Mouse (Mus musculus) urinary bladder, postnatal 4 days (tissue): ENCODE measurements around the gene Dbx1.
A peak's percentile ranks its signal among the peaks of the same experiment; 100 is the strongest.

Experiments
- DNase-seq, 2 experiments: peaks; one replicate each; pipeline ENCODE4 v3.0.0; 2021 to 2022; ENCODE audit warnings: low spot score in 2 of 2

Gene Dbx1

DNA sequence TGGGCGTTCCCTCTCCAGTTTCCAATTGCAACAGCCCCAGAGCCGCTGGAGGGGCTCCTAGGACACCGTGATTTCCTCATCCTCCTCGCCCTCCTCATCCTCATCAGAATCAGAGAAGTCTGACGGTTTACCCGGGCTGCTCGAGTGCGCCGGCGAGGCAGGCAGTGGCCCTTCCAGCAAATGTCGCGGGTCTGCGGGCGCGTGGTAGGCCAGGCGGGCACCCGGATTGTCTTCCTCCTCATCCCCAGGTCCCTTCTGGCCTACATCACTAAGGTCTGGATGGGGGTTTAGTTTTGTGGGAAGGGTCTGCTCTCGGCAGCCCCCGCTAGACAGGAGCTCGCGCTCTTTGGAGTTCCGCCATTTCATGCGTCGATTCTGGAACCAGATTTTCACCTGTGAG, 4.3 kb downstream of the Dbx1 start:
- DNase-seq: no peak

DNA sequence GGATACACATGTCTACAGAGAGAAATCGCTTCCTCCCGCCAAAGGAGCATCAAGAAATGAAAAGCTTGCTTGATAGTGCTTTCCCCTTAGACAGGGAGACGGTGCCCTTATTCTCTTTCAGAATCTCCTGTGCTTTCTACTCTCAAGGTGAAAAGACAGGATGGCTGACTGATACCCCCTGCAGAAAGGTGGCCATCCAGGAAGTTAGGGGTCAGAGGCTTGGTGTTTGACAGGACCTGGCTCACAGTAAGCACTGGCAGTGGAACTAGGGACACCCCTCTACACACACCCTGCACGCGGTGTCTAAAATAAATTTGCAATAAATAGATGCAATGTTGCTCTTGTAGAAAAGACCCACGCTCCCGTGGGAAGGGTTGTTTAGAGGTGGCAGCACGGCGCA, 4.8 kb downstream of the Dbx1 start:
- DNase-seq: no peak

DNA sequence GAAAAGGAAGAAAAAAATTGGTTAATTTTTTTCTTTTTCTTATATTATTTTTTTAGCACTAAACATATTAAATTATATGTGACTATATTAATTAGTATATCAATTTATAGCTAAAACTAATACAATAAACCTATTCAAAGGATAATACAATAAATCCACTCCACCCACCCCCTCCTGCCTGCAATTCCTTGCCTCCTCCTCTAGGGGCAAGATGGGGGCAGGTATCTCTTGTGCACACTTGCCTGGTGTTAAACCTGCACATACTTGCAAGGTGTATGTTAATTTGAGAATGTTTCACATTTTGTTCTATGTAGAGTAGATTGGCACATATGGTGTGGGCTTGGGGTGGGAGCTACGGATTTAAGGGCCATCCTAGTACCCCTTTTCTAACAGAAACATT, 16.5 kb downstream of the Dbx1 start:
- DNase-seq: no peak

DNA sequence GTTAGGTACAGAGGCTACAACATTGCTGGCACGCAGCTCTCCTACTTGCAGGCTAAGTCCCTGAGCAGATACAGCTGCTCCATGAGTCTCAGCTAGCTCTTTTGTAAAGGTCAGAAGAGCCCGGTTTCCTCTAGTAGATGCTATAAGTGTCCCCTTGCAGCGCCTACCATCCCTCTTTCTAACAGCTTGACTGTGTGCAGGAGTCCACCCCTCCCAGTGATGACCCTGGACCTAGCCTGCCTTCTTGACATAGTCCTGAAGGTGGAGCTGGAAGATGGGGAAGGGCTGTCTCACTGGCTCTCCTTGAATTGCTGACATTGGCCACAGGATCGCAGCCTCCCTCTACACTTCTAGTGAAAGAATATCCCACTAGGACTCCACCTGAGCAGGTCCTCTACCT, 19.6 kb downstream of the Dbx1 start:
- DNase-seq: no peak

DNA sequence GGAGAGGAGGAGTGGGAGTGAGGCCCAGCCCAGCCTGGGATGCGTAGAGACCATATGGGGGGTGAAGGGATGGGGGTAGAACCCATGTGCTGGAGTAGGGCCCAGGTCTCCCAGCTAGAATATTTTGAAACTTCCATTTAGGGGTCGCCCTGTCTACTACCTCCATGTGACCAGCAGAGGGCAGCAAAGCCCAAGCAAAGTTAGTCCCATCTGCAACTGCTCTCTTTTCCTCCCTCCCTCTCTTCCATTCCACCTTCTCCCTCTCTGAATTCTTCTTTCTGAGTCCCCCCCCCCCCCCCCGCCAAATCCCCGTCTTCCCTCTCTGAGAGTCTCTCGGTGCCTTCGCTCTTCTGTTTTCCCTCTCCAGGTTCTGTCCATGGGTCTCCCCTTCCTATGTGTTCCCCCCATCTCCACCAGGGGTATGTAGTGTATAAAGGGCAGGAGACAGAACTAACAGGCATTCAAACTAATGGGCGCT, 20.4 kb downstream of the Dbx1 start:
- DNase-seq: no peak

DNA sequence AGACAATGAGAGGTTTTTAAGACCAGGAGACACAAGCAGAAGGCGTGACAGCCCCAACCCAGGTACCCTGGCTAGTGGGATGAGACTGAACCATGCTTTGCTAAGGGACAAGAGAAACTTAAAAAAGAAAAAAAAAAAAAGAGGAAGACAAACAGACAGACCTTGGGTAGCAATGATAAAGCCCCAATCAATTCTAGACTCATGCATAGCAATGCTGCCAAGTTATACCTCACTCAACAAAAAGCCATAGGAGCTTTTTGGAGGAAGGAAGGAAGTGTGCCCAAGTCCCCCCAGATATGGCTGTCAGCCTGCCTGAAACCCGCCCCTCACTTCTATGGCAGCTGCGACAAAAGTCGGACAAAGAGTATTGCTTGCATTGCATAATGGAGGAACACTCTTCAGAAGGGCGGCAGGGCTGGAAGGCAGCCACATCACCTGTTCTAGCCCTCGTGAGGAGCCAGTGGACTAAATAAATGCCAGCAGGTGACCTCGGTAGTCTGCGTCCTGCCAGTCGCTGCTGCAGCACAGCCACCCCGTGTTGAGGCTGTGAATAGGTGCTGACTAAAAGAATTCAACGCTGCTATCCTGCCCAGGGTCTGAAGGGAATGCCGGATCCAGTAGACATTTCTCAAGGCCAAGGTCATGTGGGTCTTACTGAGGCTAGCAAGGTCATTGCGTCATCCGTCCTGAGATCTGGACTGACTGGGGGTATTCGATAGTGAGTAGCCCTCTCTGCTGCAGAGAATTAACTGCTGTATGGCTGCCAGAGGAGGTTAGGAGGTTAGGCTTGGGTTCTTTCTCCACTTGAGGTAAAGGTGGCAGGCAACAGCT, 31.5 kb downstream of the Dbx1 start:
- no peak for DNase-seq

DNA sequence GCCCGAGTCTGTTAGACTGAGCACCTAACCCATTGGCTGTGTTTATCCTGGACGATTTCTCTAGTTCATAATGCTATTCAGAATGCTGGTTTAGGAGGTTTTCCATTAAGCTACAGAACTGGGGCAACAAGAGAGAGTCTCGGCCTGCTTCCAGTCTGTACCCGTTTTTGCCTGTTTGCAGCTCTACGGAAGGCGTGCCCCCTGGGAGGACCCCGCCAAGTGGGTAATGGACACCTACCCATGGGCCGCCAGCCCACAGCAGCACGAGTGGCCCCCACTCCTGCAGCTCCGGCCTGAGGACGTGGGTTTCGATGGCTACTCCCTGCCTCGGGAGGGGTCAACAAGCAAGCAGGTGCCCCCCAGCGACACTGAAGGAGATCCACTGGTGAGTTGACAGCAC, 32.4 kb downstream of the Dbx1 start:
- DNase-seq: no peak

DNA sequence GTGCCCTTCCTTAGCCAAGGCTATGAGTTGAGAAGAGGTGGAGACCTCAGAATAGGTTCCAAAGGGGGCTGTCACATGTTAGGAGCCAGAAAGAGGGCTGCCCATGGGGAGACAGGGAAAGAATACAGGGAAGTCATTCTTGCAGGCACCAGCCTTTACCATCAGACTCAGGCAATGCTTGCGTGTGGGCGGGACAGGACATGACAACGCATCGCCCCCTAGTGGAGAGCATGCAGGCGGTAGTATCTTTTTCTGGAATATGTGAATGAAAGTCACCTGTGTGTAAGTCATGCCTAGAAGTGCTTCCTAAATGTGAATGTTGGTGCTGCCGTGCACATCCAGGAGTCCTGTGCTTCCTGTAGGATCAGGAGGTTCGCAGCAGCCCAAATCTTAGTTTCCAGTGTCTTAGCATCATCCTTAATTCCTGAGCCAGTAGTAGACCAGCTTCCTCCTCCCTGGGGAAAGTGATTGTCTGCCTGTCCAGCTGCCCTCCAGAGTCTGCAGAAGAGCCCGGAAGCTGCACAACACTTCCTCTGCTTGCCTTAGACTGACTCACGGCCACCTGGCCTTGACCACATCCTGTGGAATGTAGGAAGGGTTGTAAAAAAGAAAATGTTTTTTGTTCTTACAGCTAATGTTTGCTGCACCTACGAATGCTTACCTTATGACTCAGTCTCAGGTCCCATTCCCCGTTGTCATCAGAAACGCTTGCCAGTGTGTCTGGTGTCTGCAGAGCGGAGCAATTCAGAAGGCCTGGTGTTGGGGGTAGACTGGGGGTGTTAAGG, 35.3 kb downstream of the Dbx1 start:
- peak; percentile 56 to 78 for DNase-seq

DNA sequence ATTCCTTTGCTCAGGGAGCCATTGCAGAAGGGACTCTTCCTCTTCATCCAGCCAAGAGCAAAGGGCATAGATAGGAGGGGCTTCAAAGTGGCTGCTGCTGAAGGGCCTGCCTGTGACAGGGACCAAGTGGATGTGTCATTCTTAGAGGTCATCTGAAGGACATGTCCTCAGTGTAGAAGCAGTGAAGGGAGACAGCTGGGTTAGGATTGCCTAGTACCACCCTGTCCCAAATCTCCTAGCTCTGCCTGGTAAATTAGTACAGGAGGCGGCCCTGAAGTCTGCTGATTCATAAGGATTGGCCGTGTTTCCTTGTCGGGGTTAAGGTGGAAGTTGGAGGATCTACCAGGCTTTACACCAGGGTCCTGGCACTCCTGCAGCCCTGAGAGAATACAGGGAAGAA, 36.7 kb downstream of the Dbx1 start:
- DNase-seq: no peak

DNA sequence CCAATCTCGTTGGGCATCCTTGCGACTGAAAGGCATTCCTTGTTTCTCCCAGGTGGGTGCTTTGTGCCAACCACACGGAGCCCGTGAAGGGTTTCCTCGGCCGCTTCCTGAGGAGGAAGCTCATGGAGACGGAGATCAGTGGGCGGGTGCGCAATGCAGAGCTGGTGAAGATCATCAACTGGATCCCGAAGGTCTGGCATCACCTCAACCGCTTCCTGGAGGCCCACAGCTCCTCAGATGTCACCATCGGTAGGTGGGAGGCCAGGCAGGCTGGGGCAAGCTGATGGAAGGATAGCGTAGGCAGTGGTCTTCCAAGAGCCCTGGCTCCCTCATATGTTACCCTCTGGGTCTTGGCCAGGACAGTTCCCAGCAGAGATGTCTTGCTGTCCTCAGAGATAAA, 38.4 kb downstream of the Dbx1 start:
- DNase-seq: no peak

DNA sequence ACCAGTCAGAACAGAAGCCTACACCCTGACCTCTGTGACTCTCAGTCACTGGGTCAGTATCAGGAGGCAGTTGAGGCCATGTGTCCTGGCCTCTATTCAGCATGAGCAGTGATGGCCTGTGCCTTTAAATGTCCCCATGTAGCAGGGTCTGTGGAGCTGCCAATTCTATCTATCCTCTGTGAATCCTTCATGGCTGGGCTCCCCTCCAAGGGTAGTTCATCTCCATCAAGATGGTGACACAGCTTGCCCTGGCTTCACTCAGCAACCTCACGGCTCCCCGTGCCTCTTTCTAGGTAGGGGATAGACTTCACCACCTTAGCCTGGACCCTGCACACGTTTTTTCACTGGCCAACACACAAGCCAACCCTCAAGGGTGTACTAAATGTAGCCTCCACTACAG, 38.9 kb downstream of the Dbx1 start:
- DNase-seq: no peak

DNA sequence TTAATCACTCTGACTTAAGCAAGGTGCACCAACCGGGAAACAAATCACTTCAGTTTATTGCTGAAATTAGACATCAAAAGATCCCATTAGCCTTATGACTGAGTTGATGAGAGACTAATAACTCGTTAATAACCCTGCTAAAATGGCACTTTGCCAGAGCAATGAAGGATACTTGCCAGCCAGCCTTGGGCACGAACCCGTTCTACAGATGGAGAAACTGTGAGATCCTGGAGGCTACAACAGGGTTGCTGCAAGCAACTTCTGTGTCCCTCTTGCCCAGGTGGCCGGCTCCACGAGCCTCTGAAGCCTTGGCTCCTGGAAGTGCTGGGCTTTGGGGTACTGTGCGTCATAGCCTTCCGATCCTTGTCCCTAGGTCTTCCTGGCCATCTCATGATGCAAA, 47.0 kb downstream of the Dbx1 start:
- DNase-seq: no peak

DNA sequence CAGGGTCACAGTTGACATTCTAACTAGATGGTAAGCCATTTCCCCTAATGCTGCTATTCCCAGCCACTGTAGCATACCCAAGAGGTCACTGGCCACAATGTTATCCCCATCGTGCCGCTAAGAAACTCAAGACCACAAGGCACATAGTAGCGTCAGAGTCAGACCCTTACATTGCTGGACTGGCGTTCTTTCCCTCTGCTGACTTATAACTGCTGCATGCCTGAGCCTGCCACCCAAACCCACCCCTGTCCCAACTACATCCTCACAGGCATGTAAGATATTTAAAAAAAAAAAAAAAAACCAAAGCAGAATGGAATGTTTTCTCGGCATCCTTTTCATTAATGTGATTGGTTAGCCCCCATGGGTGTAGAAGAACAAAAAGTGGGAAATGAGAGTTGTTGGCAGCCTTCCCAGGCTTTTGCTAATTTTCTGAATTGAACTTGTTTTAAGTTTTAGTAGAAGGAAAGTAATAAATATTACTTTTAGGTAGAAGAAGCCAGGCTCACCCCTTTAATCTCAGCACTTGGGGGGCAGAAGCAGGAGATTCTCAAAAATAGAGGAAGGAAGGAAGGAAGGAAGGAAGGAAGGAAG, 50.0 kb downstream of the Dbx1 start:
- no peak for DNase-seq

DNA sequence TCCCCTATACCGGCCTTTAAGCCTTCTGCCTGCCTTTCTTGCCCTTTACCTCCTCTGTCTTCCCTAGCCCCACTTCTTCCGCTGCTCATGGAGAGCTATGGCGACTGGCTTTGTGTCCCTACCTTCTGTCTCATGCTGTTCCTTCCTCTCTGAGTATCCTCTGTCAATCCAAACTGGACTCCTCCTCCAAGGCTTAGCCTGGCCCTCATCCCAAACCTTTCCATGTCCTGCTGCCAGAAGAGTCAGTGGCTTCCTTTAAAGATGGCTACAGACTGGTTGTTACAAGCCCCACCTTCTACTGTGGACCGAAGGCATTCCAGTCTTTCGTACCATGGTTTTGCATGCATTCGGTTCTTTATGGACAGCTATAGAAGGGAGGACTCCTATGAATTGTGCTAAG, 53.5 kb downstream of the Dbx1 start:
- DNase-seq: no peak

DNA sequence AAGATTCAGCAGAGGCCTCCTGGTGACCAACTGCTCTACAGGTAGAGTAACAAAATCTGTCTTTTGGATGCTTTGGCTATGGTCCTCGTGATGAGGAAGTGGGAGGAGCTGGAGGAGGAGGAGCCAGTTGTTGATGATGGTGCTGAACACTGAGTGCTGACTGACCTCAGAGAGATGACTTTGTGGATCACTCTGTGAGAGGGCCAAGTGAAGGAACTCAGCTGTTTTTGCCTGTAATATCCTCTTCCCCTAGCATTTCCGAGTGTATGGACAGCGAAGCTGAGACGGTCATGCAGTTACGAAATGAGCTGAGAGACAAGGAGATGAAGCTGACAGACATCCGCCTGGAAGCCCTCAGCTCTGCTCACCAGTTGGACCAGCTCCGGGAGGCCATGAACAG, 54.1 kb downstream of the Dbx1 start:
- DNase-seq: no peak

DNA sequence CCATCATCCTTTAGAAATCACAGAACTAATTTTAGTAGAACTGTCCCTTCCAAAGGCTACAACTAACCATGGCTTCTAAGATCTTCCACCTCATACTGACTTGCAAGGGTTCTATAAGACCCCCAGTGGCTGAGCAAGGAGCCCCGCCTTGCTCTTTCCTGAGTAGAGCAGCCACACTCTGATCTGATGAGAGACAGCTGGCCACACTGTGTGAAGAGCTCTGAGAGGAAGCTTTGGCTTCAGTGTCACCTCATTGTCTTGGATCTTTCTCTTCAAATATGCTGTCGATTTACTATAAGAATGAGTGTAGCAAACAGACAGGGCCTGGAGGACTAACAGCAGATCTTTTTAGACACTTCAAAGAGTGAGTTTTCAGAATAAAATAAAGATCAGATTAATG, 54.7 kb downstream of the Dbx1 start:
- DNase-seq: no peak
